Mouse (Mus musculus) cerebellum, adult 9-10 months (tissue): ENCODE results near the gene Col18a1.
"Not testable (repeated sequence)": the region's sequence is repeated elsewhere in the genome, so short reads cannot be mapped to it uniquely, and the experiment has no call there.

ENCODE experiments used
- DNase-seq: peaks from one replicate; pipeline ENCODE4 v3.0.0; 2022

The Col18a1 gene

DNA sequence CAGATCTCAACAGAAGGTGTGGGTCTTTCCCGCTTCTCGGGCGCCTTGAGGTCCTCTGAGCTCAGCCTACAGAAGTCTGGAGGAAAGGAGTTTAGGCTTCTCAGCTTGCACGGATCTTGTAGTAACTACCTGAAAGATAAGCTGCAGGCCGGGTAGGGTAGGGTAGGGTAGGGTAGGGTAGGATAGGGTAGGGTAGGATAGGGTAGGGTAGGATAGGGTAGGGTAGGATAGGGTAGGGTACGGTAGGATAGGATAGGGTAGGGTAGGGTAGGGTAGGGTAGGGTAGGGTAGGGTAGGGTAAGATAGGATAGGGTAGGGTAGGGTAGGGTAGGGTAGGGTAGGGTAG lies 31.6 kb downstream of the Col18a1 start:
- not testable (repeated sequence) for DNase-seq

- no peak for DNase-seq
Observed at GRCm38 (mm10) chr10:77133951-77134806, 32.2 kb downstream of the Col18a1 start.

DNA sequence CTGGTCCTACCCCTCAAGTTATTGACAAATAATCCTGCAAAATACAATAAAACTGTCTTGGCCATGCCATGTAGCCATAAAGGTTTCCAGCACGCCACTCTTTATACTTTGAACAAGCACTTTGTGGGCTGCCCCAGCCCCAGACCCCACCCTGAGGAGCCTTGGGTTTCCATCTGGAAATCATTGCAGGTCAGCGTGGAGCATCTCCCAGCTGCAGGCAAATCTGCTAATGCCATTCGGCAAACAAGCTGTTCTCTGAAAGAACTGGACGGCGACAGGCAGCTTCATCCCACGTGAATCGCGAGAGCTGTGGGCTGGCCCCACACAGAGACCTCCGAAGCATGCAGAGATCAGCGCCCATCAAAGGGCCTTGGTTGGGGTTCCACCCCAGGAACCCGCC lies 34.2 kb downstream of the Col18a1 start:
- DNase-seq, result no peak

DNA sequence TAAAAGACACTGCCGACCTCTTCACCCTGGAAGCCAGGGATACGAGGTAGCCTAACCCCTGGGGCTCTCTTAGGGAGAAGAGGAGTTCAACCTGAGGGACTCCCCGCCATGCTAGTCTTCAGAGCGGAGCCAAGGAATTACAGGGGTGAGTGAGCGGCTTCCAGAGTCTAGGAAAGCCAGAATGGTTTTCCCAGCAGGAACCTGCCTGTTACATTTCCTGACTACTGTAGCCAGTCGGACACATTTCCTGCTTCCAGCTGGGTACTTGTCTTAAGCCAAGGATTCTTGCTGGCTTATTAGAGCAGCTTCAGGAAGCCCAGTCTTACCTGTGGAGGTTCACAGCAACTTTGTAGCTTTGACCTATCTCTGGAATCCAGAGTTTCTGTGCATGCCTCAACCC lies 34.8 kb downstream of the Col18a1 start:
- no peak for DNase-seq

DNA sequence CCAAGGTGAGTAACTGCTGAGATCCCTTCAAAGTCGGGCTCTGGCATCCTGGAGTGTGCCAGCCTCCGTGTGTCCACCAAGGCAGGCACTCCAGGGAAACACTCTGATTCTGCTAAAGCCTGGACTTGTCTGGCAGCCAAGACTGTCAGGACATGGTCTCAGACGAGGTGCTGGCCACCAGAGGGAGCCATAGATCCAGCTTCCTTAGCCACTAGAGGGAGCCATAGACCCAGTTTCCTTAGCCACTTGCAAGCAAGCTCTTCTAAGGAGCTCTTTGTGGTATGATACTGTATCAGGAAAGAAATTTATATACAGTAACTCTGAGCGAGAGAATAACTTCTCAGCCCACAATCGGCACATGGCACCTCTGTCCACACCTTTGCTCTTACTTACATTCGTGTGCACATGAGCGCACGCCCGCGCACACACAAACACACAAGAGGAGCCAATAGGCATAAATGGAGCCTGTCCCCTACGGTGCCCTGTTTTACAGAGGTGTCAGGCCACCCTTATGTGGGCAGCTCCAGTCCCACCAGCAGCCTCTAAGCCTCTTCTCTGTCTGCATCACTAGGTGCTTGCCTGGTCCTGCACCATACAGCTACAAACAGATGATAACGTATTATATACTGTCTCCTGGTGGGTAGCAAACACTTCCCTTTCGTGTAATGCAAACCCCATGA lies 35.6 kb downstream of the Col18a1 start:
- peak; percentile 97 for DNase-seq

GRCm38 (mm10) chr10:77129637-77130410 lies 36.5 kb downstream of the Col18a1 start:
- DNase-seq, result peak; percentile 55

- no peak for DNase-seq
Observed at GRCm38 (mm10) chr10:77127926-77128325, 38.4 kb downstream of the Col18a1 start.

DNA sequence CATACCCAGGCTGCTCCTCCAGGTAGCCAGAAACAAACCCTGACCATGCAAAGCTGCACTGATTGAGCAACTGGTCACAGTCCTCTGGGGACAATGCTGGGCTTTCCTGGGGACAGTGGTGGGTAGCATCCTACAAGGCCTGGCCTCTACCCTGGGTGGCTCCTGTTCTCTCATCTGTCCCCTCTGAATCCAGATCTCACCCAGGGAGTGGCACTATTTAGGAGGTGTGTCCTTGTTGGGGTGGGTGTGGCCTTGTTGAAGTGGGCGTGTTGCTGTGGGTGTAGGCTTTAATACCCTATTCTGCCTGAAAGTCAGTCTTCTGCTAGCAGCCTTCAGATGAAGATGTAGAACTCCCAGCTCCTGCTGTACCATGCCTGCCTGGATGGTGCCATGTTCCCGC lies 39.8 kb downstream of the Col18a1 start:
- DNase-seq, result no peak

DNA sequence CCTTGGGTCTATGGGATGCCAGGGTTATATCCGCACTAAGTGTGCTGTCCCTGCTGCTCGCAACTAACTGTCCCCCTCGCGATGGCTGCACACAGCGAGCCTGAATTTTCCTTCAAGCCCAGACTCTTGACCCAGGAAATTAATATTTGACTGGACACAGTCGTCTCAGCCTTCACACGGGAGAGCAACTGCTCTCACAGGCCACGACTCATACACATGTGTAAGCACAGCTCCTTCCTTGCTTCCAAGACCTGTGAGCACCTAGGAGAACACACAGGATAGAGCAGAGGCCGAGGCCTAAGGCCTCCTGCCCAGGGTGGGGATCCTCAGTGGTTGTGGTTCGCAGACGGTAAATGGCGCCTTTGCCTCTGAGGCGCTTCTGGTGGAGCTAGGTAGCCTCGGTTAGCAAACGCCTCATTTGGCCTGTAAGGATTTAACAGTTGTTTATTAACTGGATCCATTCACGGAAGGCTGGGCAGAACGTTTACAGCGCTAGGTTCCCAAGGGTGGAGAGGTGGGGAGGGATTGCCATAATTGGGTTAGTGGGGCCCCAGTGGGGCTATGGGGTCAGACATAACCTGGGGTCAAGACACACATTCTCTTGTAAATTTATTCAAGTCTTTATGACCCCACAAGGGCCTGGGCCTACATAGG lies 41.1 kb downstream of the Col18a1 start:
- DNase-seq, result no peak

GRCm38 (mm10) chr10:77123953-77124352 lies 42.4 kb downstream of the Col18a1 start:
- DNase-seq, result no peak

DNA sequence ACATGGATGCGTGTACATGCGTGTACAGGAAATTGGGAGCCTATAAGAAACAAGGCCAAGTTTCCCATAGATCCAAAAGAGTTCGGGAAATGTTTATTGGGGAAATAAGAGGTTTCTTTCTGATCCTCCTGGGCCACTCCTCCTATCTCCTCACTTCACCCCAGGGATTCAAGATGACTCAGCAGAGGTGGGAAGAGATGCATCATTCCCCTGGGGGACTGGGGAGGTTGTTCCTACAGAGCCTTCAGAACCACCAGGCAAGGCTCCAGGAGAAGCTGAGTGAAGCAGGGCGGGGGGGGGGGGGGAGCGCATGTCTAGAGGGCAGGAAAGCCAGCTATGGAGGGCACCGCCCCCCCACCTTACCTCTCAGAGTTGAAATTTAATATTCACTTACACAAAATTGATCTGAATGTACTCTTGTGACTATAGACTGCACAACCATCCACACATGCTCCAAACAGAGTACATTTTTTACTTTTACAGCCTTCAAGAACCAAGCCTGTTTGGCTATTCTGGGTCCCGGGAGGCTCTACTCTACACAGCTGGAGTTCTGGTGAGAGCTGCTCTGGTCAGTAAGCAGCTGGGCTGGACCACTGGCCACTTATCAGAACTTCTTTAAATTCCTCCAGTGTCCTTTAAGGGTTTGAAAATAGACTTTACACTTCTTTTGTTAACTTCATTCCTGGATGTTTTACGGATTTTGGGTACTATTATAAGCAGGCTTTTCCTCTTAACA lies 44.9 kb downstream of the Col18a1 start:
- DNase-seq, result no peak

GRCm38 (mm10) chr10:77120501-77120900 lies 45.8 kb downstream of the Col18a1 start:
- DNase-seq, result no peak

DNA sequence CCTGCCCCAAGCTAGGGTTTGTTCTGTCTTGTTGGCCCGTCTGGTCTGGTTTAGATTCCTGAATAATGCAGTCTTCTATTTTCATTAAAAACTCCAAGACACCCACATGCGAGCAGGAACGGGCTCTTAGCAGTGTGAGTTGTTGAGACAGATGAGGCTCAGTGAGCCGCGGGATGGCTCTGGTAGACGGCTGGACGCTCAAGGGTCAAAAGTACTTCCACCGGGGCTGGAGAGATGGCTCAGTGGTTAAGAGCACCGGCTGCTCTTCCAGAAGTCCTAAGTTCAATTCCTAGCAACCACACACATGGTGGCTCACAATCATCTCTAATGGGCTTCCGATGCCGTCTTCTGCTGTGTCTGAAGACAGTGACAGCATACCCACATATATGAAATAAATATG lies 46.9 kb downstream of the Col18a1 start:
- DNase-seq, result no peak

DNA sequence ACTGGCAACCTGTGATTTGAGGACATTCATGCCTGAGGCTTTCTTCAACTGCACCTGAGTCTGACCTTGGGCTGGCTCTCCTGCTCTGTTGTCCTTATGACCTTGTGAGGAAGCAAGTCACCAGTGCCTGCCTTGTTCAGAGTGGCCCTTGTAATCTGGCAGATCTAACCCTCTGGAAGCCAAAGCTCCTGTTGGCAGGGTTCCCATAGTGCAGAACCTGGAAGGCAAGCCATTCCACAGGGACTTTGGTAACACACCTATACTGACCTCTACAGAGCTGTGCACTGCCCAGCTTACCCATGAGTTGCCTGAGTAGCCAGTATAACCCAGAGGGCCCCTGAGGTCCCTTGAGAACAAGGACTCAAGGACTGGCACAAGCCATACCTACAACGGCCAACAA lies 48.0 kb downstream of the Col18a1 start:
- DNase-seq, result no peak

DNA sequence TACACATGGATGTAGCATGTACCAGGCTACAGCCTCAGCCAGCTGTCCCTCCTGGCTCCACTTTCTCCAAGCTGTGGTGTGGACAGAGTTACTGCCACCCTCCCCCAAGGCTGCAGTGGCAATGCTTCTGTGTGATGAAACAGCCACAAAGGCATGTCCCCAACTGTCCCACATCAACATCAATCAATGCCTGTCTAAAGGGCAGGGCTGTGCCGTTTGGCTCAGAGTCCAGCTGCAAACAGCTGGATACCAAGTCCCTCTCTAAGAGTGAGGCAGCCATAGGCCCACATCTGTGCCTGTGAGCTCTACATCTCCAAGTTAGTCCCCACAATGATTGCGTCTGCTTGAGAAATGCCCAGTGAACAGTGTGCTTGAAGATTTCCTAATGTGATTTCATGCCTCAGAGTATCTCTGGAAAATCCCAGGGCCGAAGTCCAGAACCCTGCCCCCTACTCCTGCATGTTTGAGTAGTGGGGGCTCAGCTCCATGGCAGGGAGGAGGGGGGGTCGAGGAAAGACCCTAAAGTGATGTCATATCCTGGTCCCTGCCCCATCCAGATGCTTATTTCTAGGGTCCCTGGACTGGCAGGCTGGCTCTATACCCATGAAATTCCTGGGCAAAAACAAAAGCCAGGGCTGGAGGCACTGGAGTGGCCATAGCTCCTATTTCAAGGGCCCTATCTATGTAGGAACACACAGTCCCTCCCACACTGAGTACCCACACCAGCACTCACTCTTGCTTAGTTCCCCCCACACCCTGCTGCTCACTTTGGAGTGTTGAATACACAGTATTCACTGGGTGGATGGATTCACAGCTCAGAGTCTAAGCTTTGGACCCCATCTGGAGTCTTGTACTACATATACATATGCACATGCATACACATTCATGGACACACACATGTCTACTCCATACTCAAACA lies 49.6 kb downstream of the Col18a1 start:
- DNase-seq, result no peak

DNA sequence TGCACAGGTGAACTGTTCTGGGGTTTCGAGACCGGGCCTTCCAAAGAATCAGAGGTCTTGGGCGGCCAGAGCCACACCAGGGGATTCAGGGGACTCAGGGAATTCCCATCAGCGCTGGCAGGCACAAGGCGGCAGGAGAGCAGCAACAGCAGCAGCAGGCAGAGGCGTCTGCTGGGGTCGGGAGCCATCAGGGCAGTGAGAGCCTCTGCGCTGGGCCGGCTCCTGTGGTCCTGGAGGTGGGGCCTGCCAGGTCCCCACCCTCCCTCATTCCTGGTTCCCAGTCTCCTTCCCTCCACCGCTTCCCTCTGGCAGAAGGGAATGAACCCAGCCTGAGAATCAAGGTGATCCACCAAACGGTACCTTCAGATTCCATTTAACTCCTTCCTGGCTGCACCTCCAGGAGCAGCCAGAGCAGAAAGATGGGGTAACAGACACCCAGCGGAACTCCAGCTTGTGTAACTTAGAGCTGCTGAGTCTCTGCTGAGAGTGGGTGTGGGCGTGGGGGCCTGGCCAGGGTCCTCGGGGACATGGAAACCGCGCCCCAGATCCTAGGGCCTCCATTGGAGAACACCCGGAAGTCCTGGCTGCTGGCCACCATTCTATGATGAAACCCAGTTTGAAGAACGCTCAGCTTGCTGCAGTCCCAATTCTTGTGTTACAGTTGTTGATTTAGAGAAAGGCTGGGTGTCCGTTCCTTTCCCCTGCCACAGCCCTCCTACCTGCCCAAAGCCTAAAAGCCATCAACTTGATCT lies 52.7 kb downstream of the Col18a1 start:
- DNase-seq, result no peak

GRCm38 (mm10) chr10:77111550-77112249 lies 54.6 kb downstream of the Col18a1 start:
- DNase-seq, result no peak

GRCm38 (mm10) chr10:77110843-77111242 lies 55.5 kb downstream of the Col18a1 start:
- DNase-seq, result no peak

DNA sequence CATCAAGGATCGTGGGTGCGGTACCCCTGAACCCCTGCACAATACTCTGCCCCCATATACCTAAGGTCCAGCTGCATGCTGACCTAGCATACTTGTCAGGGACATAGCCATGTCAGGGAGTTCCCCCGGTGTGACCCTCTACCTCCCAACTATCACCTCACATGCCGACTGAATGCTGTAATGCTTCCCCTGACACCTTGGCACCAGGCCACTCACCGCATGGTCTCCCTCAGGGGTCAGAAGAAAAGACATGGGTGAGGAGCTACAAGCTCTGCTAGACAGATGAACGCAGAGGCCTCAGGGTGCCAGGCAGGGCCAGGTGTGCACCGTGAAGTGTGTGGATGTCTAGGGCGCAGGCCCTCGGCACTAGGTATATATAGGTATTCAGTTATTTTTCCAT lies 56.3 kb downstream of the Col18a1 start:
- DNase-seq, result no peak

DNA sequence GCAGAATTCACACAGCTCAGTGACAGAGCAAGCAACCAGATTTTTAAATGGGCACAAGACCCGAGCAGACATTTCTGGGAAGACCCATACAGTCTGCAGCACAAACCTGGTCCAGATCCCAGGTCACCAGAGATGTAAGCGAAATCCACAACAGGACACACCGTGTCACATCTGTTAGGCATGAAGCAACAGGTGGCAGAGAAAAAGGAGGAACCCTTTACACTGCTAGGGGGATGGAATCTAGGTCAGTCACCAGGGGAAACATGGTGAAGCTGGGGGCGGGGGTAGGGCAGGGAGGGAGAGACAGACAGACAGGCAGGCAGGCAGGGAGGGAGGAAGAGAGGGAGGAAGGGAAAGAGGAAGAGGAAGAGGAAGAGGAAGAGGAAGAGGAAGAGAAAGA lies 58.2 kb downstream of the Col18a1 start:
- DNase-seq, result no peak
